8 mouse cellular contexts compared by ENCODE assay signal in the genomic region with DNA sequence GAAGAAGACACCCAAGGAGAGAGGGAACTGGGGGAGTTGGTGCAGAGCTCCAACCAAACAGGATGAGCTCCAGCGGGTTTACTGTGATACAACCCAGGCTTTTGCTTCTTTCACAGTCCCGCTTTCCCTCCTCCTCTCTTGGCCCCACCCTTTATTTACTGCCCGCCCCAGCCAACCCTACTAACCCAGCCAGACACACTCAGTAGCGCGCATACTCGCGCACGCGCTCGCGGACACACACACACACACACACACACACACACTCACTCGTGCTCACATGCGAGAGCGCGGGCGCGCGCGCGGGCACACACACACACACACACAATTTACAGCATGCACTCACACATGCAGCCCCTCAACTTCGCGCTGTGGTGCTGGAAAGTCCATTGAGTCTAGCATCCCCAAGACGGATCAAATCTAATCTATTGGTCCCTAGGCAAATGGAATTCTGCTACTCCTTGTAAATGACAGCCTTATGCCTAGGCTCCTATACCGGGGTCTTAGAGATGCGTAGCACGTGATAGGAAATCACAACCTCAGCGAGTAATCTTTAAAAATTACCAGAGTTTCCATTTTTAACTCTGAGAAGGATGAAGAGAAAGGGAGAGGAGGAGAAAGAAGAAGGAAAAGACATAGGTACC. TPM values are rescaled to one million over a fixed set of nuclear protein-coding genes. Genes with fewer than 3 reads are reported as not detected.
DNase-seq lines count a peak whose midpoint lies in the region; ATAC-seq and TF ChIP-seq lines count a peak whose summit lies in the region.

TSS of gene Grik1 (minus strand) at position 134 of the 641 bp plus-strand sequence.

- H3K4me2 ChIP-seq in kidney, embryonic 14.5 days (replicated peaks; ENCODE audit: low read depth, low read length): peak within 1 kb of the TSS; percentile 94
- H3K4me2 ChIP-seq in forebrain, embryonic 16.5 days (ENCODE audit: low read length): peak within 1 kb of the TSS; percentile 100
- peak within 1 kb of the TSS; percentile 92 for H3K4me2 ChIP-seq in midbrain, postnatal 0 days (ENCODE audit: low read depth, low read length, poor library complexity, severe bottlenecking)

- H3K9ac ChIP-seq in kidney, embryonic 14.5 days (ENCODE audit: low read depth, low read length): peak within 1 kb of the TSS; percentile 38; the same call in 1 of the 2 replicates
- H3K9ac ChIP-seq in forebrain, embryonic 16.5 days (replicated peaks; ENCODE audit: low read depth, low read length): peak within 1 kb of the TSS; percentile 59
- peak within 1 kb of the TSS; percentile 65 for H3K9ac ChIP-seq in midbrain, postnatal 0 days (replicated peaks; ENCODE audit: low read length, poor library complexity, severe bottlenecking)

- H3K9me3 ChIP-seq in kidney, embryonic 14.5 days (ENCODE audit: control insufficient read depth, low read length): no peaks in the 10 kb centered on the region
- no peaks in the 10 kb centered on the region for H3K9me3 ChIP-seq in forebrain, embryonic 16.5 days (ENCODE audit: control insufficient read depth, low read length)
- H3K9me3 ChIP-seq in midbrain, postnatal 0 days (ENCODE audit: low read length): no peaks in the 10 kb centered on the region

- ATAC-seq in kidney, embryonic 14.5 days (ENCODE audit: low FRiP score, low TSS enrichment): peak; percentile 92
- peak; percentile 85 for ATAC-seq in forebrain, embryonic 16.5 days
- peak; percentile 84 for ATAC-seq in midbrain, postnatal 0 days (ENCODE audit: low FRiP score)

- no peaks in the 10 kb centered on the region for H3K4me1 ChIP-seq in kidney, embryonic 14.5 days (ENCODE audit: control insufficient read depth, insufficient read depth, low read length)
- H3K4me1 ChIP-seq in cortical plate, adult 2 months (ENCODE audit: control insufficient read depth, insufficient read depth, low read length): no peaks in the 10 kb centered on the region
- H3K4me1 ChIP-seq in forebrain, embryonic 16.5 days (replicated peaks; ENCODE audit: control insufficient read depth, insufficient read depth, low read length): peaks cover 6% of the 10 kb centered on the region; the same call in 1 of the 2 replicates
- H3K4me1 ChIP-seq in midbrain, postnatal 0 days (ENCODE audit: insufficient read depth, low read length): peaks cover 3% of the 10 kb centered on the region; the same call in 1 of the 2 replicates

- peak within 1 kb of the TSS; percentile 47 for H3K4me3 ChIP-seq in kidney, embryonic 14.5 days (ENCODE audit: low read length)
- H3K4me3 ChIP-seq in cortical plate, adult 2 months (ENCODE audit: insufficient read depth, low read length): peak within 1 kb of the TSS; percentile 68
- H3K4me3 ChIP-seq in forebrain, embryonic 16.5 days (replicated peaks; ENCODE audit: low read length): peak within 1 kb of the TSS; percentile 61
- peak within 1 kb of the TSS; percentile 62 for H3K4me3 ChIP-seq in midbrain, postnatal 0 days (ENCODE audit: low read depth, low read length)

- H3K27me3 ChIP-seq in kidney, embryonic 14.5 days (ENCODE audit: control insufficient read depth, insufficient read depth, low read length): peaks cover 30% of the 10 kb centered on the region
- peaks cover 7% of the 10 kb centered on the region for H3K27me3 ChIP-seq in forebrain, embryonic 16.5 days (replicated peaks; ENCODE audit: control insufficient read depth, insufficient read depth, low read length)
- H3K27me3 ChIP-seq in midbrain, postnatal 0 days (ENCODE audit: insufficient read depth, low read length): no peaks in the 10 kb centered on the region; the same call in 1 of the 2 replicates

- no peak for DNase-seq in kidney, adult 8-10 months
- peak; percentile 13 to 19 for DNase-seq in layer of hippocampus, postnatal 36 days
- peak; percentile 81 for DNase-seq in midbrain, postnatal 0 days (ENCODE audit: low spot score)
- DNase-seq in spleen, postnatal 4 days (ENCODE audit: low spot score in 2 of 2): no peak
- no peak for DNase-seq in urinary bladder, postnatal 4 days (ENCODE audit: low spot score in 2 of 2)

- no peak within 1 kb of the TSS for H3K27ac ChIP-seq in kidney, embryonic 14.5 days (ENCODE audit: low read depth, low read length)
- no peak within 1 kb of the TSS for H3K27ac ChIP-seq in cortical plate, adult 2 months (ENCODE audit: insufficient read depth, low read length)
- no peak within 1 kb of the TSS; the same call in 1 of the 2 replicates for H3K27ac ChIP-seq in forebrain, embryonic 16.5 days (ENCODE audit: low read length)
- H3K27ac ChIP-seq in midbrain, postnatal 0 days (ENCODE audit: low read depth, low read length): peak within 1 kb of the TSS; percentile 39; the same call in 1 of the 2 replicates

- WGBS in kidney, embryonic 14.5 days: under 1% methylated on average over 27 of the region's 27 CpGs
- WGBS in forebrain, embryonic 16.5 days: under 1% methylated on average over 27 of the region's 27 CpGs
- WGBS in midbrain, postnatal 0 days: under 1% methylated on average over 26 of the region's 27 CpGs

- no peaks in the 10 kb centered on the region for H3K36me3 ChIP-seq in kidney, embryonic 14.5 days (ENCODE audit: control insufficient read depth, insufficient read depth, low read length)
- H3K36me3 ChIP-seq in forebrain, embryonic 16.5 days (ENCODE audit: control insufficient read depth, insufficient read depth): no peaks in the 10 kb centered on the region
- H3K36me3 ChIP-seq in midbrain, postnatal 0 days (ENCODE audit: insufficient read depth, low read length): no peaks in the 10 kb centered on the region

- TF ChIP-seq CTCF in cortical plate, adult 2 months (IDR thresholded peaks at IDR 0.05; ENCODE audit: extremely low read depth, insufficient read depth, low read length): no peak
- TF ChIP-seq CTCF in midbrain, postnatal 0 days (IDR thresholded peaks at IDR 0.05): no peak

- TF ChIP-seq POLR2A in cortical plate, adult 2 months (IDR thresholded peaks at IDR 0.05; ENCODE audit: extremely low read depth, insufficient read depth, low read length): no peak

RNA-seq across cellular contexts. Expression of gene Grik1, which starts in this region (rescaled TPM):
- 1.4 and 2.2 TPM in 2 replicates for polyA plus RNA-seq in kidney, embryonic 14.5 days (2014; fragmentation: Nextera tagmentation; extraction: Ambion mirVana)
- 11.3 and 12.1 TPM in 2 replicates for polyA plus RNA-seq in cortical plate, adult 2 months (2012; rRNA removed)
- 14.6 and 21.6 TPM in 2 replicates for polyA plus RNA-seq in forebrain, embryonic 16.5 days (2015; fragmentation: Nextera tagmentation; extraction: Ambion mirVana)
- 10 to 100 TPM; 14.5 to 14.9 TPM for total RNA-seq in layer of hippocampus, postnatal 36 days (2021)
- 30.4 and 40.0 TPM in 2 replicates for total RNA-seq in midbrain, postnatal 0 days (2014; rRNA removed)
- polyA plus RNA-seq in midbrain, postnatal 0 days (2015; fragmentation: Nextera tagmentation; extraction: Ambion mirVana): 36.8 and 37.1 TPM in 2 replicates

Comparison
In these comparisons a context has a peak if more than half of its experiments do, and no peak if none do; other contexts are left out.
1. DNase-seq: peak in layer of hippocampus, postnatal 36 days (2 of 2) and midbrain, postnatal 0 days (single experiment); none in kidney, adult 8-10 months (0 of 2), spleen, postnatal 4 days (0 of 2) and urinary bladder, postnatal 4 days (0 of 2).
2. Peak in every context shown above with its lines, with median percentiles within 50 percentile points of each other: ATAC-seq, H3K4me2 ChIP-seq, H3K4me3 ChIP-seq and H3K9ac ChIP-seq.